Mouse (Mus musculus): ENCODE results near the gene Dusp27.
"Not testable (repeated sequence)": the region's sequence is repeated elsewhere in the genome, so short reads cannot be mapped to it uniquely, and the experiment has no call there.

The Dusp27 gene

GRCm38 (mm10) chr1:166142369-166142768 lies 14.6 kb upstream of the Dusp27 start:
- no peak for DNase-seq (ENCODE audit: low spot score)

- not testable (repeated sequence) for DNase-seq (ENCODE audit: low spot score)
Observed at GRCm38 (mm10) chr1:166141868-166142267, 14.1 kb upstream of the Dusp27 start.

- DNase-seq (ENCODE audit: low spot score), result no peak
Observed at GRCm38 (mm10) chr1:166139620-166140184, 12.0 kb upstream of the Dusp27 start.

GRCm38 (mm10) chr1:166139113-166139512 lies 11.4 kb upstream of the Dusp27 start:
- no peak for DNase-seq (ENCODE audit: low spot score)

- peak; percentile 43 for DNase-seq (ENCODE audit: low spot score)
Observed at GRCm38 (mm10) chr1:166138136-166138535, 10.4 kb upstream of the Dusp27 start.

- DNase-seq (ENCODE audit: low spot score), result peak; percentile 59
Observed at GRCm38 (mm10) chr1:166137244-166137938, 9.7 kb upstream of the Dusp27 start.

GRCm38 (mm10) chr1:166135091-166135740 lies 7.5 kb upstream of the Dusp27 start:
- DNase-seq (ENCODE audit: low spot score), result no peak

GRCm38 (mm10) chr1:166132367-166132766 lies 4.6 kb upstream of the Dusp27 start:
- DNase-seq (ENCODE audit: low spot score), result no peak

- DNase-seq (ENCODE audit: low spot score), result peak; percentile 70
Observed at GRCm38 (mm10) chr1:166130224-166130860, 2.6 kb upstream of the Dusp27 start, which contains the start of gene Gpa33. Gene Gpa33, plus strand, starts transcription at chr1:166130238.

- no peak for DNase-seq (ENCODE audit: low spot score)
Observed at GRCm38 (mm10) chr1:166128551-166128950, 829 bp upstream of the Dusp27 start.

GRCm38 (mm10) chr1:166126795-166127194 lies 927 bp downstream of the Dusp27 start:
- DNase-seq (ENCODE audit: low spot score), result no peak

GRCm38 (mm10) chr1:166126290-166126689 lies 1.4 kb downstream of the Dusp27 start:
- no peak for DNase-seq (ENCODE audit: low spot score)

- no peak for DNase-seq (ENCODE audit: low spot score)
Observed at GRCm38 (mm10) chr1:166124932-166125593, 2.7 kb downstream of the Dusp27 start.

GRCm38 (mm10) chr1:166123751-166124150 lies 4.0 kb downstream of the Dusp27 start:
- DNase-seq (ENCODE audit: low spot score), result no peak

GRCm38 (mm10) chr1:166123045-166123444 lies 4.7 kb downstream of the Dusp27 start:
- no peak for DNase-seq (ENCODE audit: low spot score)

GRCm38 (mm10) chr1:166122114-166122513 lies 5.6 kb downstream of the Dusp27 start:
- DNase-seq (ENCODE audit: low spot score), result no peak

- no peak for DNase-seq (ENCODE audit: low spot score)
Observed at GRCm38 (mm10) chr1:166117866-166118639, 9.7 kb downstream of the Dusp27 start.

GRCm38 (mm10) chr1:166115719-166116118 lies 12.0 kb downstream of the Dusp27 start:
- no peak for DNase-seq (ENCODE audit: low spot score)

- DNase-seq (ENCODE audit: low spot score), result no peak
Observed at GRCm38 (mm10) chr1:166114986-166115385, 12.7 kb downstream of the Dusp27 start.

GRCm38 (mm10) chr1:166105464-166105863 lies 22.3 kb downstream of the Dusp27 start:
- no peak for DNase-seq (ENCODE audit: low spot score)

GRCm38 (mm10) chr1:166104858-166105257 lies 22.9 kb downstream of the Dusp27 start:
- DNase-seq (ENCODE audit: low spot score), result no peak

All from urinary bladder, postnatal 14 days (tissue).